Mouse (Mus musculus): ENCODE data around the gene Cebpz.

Gene Cebpz

DNA sequence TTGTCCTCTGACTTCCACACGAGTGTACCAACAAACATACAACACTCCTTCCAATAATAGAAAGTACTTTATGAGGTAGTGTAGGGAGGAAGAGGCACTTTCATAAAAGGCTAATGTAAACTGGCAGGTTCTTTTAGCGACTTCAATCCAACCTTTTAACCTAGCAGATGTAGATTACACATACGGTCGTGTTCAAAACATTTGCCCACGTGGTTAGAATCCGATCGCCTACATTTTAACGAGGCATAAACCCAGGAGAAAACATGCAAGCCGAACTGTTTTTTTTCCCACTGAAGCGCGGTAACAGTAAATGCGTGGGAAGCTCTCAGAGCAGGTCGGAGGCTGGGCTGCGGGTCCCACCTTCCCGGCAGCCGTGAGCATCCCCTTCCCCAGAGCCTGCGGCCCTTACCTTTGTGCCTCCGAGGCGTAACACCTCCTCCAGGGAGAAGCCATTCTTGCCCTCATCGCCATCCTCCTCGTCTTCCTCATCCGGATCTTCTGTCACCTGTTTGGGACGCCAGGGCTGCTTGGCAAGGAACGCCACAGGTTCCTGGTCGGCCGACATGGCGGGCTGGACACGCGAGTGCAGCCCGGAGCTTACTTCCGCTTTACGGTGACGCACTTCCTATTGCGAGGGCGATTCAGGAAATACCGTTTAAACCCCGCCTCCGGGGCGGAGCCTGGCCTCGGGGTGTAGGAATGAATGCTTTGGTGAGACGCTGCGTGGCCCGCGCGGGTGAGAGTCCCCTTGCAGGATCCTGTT lies at the start of gene Cebpz, which contains the start of gene Ndufaf7:
Gene Cebpz, minus strand, starts transcription at position 601 of the 763 bp plus-strand sequence.
Gene Ndufaf7, plus strand, starts transcription at position 671 of the 763 bp plus-strand sequence.
- peak; percentile 98 for DNase-seq

- DNase-seq, result no peak
These were observed 46.9 kb upstream of the Cebpz start for GRCm38 (mm10) chr17:78983736-78984135.

DNA sequence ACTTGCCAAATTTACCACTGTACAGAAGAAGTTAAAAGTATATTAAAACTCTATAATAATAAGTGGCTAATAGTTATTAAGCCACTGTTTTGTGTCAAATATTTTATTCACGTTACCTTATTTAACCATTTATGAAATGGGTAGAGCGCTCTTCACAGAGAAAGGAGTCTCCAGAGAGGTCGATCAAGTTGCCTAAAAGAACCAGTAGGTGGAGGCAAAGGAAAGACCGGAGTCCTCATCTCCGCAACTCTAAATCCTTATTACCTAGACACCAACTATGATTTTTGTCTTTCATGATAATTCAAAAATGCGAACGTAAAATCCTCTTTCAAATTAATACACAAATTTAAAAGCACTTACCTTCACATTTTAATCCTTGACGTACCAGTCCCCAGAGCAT lies 46.3 kb upstream of the Cebpz start:
- DNase-seq, result no peak

GRCm38 (mm10) chr17:78968500-78968899 lies 31.6 kb upstream of the Cebpz start:
- no peak for DNase-seq

- DNase-seq, result no peak
These were observed 29.4 kb upstream of the Cebpz start for GRCm38 (mm10) chr17:78966092-78966883.

- no peak for DNase-seq
These were observed 27.5 kb upstream of the Cebpz start for GRCm38 (mm10) chr17:78964387-78964786.

DNA sequence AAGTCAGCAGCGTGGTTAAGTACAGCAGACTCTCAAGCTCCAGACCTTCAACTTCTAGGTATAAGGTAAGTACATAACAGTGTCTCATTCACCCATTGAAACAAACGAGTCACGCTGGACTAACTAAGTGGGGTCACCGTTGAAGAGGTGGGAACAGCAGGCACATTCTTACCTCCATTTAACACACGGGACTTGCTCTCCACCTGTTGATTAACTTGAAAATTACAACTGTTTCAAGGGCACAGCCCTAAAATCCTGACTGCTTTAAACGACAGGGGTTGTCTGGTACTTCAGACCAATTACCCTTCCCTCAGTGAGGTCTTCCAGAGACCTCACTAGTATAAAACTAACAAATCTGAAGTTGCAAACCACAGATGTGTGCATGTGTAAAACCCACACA lies 22.6 kb upstream of the Cebpz start:
- no peak for DNase-seq

DNA sequence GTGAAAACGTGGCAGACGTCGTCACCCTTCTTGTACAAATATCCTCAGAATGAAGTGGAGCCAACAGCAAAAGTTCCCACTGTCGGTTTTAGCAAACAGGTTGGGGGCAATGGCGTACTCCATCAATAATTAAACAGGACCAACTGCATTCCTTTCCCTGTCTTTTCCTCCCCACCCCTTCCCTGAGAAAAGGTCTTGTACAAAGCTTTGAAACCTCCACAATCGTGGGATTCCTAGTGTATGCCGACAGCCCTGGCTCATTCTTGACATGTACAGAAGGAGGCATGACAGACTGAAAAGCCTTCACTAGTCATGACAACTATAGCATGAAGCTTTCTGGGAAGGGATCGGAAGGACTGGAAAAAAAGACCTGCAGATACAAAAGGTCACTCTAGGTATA lies 16.4 kb upstream of the Cebpz start:
- no peak for DNase-seq

DNA sequence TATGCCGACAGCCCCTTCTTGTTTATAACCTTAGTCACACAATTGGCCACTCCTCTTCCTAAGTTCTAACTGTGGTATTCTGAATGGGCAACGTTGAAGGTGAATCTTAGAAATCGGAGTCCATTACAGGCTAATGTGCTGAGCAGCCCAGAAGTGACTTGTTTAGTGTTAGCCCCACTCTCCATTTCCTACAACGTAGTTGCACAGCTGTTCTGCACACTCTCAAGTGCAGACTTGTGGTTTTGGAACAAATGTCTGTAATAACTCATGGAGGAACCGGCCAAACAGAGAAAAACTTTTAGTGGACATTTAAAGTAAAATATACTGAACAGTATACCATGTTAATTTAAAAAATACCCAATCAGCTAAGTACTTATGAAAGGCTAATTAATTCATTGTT lies 15.2 kb upstream of the Cebpz start:
- no peak for DNase-seq

- no peak for DNase-seq
These were observed 14.4 kb upstream of the Cebpz start for GRCm38 (mm10) chr17:78951225-78951624.

- DNase-seq, result no peak
These were observed 5.7 kb upstream of the Cebpz start for GRCm38 (mm10) chr17:78942579-78942978.

GRCm38 (mm10) chr17:78938927-78939326 lies 2.1 kb upstream of the Cebpz start:
- DNase-seq, result no peak

DNA sequence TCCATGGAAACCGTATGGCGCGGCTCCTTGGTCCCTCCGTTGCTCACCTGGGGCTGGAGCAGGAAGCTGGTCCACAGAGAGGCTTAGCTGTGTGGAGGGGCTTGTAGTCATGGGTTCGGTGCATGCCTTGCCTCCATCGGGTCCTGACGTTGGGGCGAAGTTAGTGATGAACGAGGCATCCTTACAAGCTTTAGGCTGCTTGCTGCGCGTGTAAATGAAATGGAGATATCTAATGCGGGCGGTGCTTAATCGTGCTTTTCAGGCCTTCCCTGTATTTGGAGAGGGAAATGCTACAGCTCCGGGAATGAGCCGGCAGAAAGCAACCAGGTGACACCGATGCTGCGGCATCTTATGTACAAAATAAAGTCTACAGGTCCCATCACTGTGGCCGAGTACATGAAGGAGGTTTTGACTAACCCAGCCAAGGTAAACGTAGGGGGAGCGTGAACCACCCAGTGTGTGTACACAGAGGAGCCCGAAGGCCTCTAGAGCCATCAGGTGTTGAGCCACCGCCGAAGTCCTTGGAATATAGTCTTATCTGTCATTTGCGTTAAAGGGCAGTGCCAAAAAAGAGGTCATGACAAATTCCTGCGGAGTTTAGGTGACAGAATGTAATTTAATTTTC lies 475 bp upstream of the Cebpz start:
- no peak for DNase-seq

DNA sequence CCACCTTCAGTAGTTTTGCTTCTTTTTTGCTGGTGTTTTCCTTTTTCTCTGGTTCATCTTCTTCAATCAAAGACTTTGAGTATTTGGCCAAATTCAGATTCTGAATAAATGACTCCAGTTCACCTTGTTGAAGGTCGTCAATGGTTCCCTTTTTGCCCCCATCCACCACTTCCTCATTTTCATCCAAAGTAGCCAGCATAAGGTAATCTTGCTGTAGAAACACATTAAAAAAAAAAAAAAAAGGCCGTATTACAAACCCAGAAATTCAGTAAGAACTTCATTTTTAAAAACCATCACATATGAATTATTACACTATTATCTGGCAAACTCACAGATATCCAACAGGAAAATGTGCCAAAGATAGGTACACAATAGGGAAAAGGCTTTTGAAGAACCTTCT lies 1.0 kb downstream of the Cebpz start:
- DNase-seq, result no peak

DNA sequence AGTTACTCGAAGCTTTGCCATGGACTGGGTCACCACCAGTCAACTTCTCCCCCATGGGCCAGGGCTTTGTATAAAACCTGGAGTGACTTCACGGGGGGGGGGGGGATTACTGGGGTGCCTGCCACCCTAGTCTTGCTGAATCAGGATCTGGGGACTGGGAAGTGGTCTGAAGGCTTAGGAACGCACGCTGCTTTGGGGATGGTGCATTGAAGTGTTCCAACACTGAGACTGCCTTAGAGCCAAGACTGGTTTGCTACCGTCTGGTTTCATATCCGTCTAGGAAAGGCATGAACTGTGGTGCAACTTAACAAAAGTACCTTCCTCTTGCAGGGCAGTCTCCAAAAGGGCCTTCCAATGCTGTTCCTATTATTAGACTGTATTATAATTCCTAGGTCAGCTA lies 19.2 kb downstream of the Cebpz start:
- DNase-seq, result no peak

DNA sequence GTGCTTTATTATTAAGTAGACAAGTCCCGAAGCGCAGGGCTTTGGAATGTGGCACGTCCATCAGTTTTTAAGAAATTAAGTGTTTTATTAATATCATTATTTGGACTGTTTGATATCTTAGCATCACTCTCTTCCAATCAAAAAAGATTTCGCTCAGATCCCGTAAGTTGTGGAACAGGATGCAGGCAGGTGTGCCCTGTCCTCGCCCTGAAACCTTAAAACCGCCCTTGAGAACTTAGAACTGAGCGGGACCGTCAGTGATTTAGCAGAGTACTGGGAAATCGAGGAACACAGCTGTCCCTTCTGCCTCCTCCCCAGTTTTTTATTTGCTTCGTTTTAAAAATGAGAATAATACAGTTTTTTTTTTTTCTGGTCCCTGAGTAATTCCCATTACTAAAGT lies 20.0 kb downstream of the Cebpz start:
- no peak for DNase-seq

DNA sequence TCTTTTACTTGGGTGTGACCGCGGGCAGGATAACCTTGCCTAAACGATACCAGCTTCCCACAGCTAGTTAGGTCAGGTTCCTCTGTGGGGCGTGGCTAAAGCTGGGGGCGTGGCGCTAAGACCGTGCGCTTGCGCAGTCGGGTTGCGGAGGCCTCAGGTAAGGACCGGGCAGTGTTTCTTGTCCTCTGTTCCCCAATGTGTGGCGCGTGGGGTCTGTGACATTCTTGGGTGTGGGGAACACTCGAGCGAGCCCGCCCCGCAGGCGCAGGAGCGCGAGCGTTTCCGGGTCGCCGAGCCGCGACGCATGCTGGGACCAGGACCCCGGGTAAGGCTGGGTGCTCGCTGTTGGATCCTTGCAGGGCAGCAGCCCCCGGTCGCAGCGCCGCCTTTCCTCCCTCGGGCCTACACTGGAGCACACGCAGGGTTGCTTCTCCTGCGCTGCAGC lies 20.5 kb downstream of the Cebpz start, which contains the start of gene Cebpzos:
Gene Cebpzos, plus strand, starts transcription at position 132 of the 445 bp plus-strand sequence.
- DNase-seq, result peak; percentile 92

GRCm38 (mm10) chr17:78915772-78916171 lies 21.1 kb downstream of the Cebpz start:
- DNase-seq, result no peak

- no peak for DNase-seq
These were observed 22.9 kb downstream of the Cebpz start for GRCm38 (mm10) chr17:78913921-78914320.

GRCm38 (mm10) chr17:78912861-78913281 lies 24.0 kb downstream of the Cebpz start:
- peak; percentile 30 for DNase-seq

DNA sequence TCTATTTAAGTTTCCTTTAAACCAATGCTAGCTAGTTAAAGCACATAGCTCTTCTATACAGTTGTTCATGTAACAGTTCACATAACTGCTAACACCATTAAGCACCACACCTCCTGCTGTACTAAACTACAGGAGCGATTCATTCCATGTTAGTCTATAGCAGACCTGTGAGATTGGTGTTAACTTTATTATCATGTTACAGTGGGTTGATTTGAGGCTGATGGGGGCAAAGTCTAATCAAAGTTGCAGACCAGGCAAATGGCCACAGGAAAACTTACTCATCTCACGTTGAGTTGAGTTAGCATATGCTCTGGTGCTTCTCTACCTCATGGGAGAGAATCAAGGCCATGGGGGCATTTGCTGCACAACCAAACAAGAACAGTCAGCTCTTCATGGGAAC lies 27.5 kb downstream of the Cebpz start:
- no peak for DNase-seq

DNA sequence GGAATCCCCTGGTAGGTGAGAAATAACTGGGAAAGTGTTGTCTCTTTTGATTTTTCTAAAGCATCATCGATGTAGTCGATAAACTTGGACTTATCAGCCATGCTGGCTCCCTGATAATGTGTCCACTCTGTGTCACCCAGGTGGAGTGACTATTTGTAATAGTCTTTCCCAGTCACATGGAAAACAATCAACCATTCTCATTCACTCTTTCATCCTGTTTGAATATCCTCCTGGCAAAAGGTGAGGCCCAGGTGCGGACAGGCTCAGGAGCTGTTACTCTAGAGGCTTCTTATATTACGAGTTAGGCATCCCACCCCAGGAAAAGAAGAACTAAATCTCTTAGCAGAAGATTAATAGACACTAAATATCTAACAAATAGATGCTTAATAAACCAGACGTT lies 30.0 kb downstream of the Cebpz start, which contains the start of gene Sult6b1:
Gene Sult6b1, minus strand, starts transcription at position 101 of the 400 bp plus-strand sequence.
- DNase-seq, result no peak

GRCm38 (mm10) chr17:78903158-78903557 lies 33.7 kb downstream of the Cebpz start:
- DNase-seq, result no peak
